Mouse (Mus musculus): Measurements from ENCODE around the gene Pllp.

Pllp gene

DNA sequence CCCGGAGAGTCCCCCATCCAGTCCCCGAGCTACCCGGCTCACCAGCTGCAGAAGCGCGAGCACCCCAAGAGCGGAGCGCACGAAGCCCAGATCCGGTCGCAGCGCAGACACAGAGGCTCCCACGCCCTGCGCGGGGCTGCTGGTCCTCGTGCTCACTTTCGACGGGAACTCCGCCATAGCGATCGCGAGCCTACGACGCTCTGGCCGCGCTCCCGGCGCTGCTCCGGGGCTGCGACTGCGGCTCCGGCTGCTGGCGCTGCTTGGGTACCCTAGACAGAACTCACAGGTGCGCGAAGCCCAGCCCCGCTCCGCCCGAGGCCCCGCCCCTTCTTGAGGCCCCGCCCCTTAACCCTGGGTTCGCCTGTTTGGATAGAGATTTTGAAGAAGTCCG is at the start of gene Pllp:
TSS of gene Pllp (minus strand) at position 285 of the 391 bp plus-strand sequence.
- DNase-seq (ENCODE audit: low spot score), result no peak

DNA sequence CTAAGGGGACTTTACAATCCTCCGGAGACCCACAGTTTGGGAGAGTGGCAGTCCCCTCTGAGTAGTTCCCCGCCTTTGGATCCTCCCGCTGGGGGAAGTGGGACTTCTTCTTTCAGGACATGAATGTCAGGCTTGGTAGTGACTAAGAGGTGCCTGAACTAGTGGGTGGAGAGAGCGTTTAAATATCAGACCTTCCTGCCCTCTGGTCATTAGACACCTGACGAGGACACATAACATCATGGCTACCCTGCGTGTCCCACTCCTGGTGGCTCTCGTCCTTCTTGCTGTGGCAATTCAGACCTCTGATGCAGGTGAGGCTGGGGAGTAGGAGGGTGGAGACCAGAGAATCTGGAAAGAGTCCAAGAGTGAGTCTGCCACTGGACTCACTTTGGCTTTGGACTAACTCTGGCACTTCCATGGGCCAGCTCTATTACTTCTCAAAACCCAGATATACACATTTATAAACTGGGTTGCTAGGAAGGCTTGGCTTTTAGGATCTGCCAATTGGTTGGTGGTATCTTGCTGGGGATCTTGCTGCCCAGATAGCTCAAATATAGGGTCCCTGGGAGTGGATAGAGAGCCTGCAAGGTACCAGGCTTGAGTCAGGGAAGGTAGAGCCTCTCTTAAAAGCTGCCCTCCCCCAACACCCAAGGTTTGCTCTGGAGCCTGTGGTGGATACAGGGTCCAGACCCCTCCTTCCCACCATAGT is 49.6 kb upstream of the Pllp start, which contains the start of gene Ccl22:
TSS of gene Ccl22 (plus strand) at position 115 of the 709 bp plus-strand sequence.
- DNase-seq (ENCODE audit: low spot score), result no peak

DNA sequence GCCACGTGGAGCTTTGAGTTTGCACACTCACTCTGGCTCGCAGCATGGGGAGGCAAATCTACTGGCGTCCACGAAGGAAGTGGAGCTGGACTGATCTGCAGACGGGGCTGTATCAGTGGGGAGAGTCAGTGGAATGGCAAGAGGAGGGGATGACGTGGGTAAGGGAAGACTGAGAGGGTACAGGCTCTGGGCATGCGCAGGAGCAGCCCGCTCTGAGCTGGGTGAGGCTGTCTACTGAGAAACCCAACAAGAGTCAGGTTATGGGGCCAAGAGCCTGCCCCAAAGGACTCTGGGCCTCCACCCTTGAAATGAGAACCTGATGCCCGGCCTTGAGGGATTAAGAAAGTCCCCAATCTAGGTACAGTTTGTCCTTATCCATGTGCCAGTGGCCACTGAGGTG is 48.9 kb upstream of the Pllp start:
- no peak for DNase-seq (ENCODE audit: low spot score)

DNA sequence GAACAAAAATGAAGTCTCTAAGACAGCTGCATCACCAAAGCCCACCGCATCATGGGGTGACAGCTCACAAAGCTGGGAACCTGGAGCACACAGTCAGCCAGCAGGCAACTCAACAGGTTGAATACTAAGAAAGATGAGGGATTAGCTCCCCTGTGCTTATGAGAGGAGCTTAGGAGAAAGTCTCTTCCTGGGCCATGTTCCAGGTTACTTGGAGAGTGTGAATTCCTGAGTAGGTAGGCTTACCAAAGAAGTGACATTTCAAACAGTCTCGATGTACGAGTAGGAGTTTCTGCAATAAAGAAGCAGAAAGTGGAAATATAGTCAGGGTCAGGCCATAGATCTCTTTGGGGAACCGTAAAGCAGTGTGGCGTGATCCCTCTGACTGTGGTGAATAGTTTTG is 48.4 kb upstream of the Pllp start:
- DNase-seq (ENCODE audit: low spot score), result no peak

DNA sequence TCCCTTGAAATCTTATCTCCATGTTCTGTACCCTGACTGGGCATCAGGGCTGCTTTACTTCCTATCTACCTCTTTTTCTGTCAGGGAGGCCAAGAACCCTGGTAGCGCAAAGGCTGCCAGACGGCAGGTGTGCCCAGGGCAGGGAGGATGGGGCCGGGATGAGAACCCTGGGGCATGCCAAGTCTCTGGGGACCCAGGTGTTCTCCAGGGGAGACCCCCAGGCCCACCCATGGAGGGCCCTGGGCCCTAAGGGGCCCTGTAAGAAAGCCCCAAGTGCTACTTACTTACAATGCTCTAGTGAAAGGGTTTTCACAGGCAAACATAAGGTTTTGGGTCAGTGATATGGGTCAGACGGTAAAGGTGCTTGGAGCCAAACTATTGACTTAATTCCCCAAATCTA is 45.6 kb upstream of the Pllp start:
- DNase-seq (ENCODE audit: low spot score), result no peak

DNA sequence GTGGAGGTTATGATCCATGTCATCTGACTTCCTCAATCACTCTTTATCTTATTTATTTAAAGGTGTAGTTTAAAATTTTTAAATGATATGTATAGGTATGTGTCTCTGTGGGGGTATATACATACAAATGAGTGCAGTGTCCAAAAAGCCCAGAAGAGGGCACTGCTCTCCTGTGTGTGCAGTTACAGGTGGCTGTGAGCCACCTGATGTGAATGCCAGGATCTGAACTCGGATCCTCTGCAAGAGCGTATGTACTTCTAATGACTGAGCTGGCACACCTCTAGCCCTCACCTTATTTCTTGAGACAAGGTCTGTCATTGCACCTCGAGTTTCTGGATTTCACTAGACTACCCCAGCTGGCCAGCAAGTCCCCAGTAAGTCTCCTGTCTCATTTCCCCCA is 44.5 kb upstream of the Pllp start:
- no peak for DNase-seq (ENCODE audit: low spot score)

DNA sequence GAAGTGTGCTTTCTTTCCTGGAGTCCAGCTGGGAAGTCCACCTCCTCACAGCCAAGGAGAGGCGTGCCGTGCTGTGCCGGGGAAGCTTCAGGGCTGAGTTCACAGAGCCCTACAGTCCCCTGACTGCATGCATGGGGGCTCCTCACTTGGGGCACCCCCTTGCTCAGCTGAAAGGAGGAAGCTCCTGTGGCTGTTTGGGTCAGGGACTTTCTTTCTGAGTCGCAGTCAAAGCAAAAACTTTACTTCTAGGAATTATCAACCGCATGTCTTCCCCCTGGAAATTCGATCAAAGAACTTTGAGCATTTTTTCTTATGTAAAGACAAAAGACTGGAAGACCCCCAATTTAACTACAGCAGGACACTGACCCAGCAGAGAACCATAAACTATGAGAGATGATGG is 43.8 kb upstream of the Pllp start:
- DNase-seq (ENCODE audit: low spot score), result no peak

DNA sequence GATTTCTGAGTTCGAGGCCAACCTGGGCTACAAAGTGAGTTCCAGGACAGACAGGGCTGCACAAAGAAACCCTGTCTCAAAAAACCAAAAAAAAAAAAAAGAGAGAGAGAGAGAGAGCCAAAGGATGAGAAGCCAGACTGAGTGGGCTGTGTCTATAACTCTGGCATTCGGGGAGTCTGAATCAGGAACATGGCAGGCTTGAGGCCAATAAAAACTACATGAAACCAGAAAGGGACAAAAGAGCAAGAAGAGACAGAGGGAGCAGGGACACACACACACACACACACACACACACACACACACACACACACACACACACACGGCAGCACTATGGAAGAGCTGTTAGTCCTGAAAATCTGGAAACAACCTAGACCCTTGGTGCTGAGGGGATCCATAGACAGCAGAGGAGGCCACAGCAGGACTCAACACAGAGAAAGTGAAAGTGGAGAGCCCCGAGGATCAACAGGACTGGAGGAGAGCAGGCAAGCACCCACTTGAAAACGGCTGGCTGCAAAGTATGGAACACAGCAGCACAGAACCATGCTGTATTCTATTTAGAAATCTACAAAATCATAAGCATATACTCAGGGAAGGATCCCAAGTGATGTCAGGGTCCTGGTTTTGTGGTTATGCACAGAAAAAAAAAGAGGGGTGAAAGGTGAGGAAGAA is 39.5 kb upstream of the Pllp start:
- no peak for DNase-seq (ENCODE audit: low spot score)

DNA sequence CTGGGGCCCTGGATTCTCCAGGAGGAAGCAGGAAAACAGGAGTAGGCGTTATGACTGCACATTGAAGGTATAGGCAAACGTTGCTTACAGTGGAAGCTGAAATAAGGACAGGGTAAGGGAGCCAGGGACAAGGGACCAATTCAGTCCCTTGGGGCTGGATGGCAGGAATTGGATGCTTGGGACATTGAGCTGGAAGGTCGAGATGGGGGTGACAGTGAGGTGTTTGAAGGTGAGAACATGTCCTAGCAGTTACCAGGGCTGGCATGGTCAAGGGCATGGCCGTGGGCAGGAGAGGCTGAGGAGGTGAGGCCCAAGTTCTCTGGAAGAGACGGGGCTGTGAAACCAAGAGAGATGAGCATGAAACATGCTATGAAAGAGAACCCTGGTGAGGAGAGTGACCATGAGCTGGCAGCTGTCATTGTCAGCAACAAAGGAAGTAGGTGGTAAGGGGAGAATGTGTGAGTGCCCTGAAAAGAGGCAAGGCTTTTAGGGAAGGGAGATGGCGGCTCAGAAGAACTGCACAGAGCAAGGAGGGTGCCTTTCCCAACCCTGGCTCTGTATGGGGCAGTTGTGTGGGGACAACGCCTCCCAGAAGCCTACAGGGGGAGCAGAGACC is 38.8 kb upstream of the Pllp start:
- no peak for DNase-seq (ENCODE audit: low spot score)

DNA sequence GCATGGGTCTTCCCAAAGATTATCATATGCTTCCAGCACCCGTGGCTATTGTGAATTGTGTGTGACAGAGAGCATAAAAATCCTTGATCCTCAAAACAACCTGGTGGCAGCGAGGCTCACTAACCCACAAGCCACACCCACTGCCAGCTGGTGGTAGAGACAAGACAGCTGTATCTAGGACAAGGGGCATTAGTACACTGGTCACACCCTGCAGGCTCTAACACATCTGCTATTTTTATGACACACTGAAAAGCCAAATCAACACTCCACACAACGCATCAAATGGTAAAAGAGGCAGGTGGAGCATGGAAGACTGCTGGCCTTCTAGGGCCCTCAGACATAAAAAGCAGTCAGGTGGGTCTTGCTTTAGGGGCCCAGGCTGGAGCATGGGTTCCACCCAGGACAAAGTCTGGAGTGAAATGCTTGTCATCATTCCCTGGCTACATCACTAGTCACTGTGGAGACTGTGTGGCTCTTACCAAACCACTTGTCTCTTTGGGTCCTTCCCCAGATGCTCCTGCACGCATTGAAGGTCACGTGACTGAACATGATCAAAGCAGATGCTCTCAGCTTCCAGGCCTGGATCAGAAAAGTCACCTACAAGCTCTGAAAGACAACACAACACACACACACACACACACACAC is 37.9 kb upstream of the Pllp start:
- DNase-seq (ENCODE audit: low spot score), result no peak

DNA sequence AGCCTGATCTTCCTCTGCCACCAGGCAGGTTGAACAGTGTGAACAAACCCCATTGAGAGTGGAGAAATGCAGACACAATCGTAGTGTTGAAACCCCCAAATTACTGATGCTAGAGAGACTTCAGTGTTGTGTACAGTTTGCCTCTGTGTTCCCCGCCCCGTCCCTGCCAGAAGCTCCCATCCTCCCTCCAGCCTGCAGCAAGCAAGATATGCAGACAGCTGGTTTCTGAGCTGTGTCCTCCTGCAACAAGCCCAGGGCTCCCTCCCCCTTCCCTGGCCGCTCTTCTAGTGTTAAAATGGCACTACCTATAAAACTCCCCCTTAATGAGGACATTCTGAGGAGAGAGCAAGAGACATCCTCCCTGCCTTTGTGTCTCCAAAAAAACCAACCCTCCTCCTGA is 33.2 kb upstream of the Pllp start:
- DNase-seq (ENCODE audit: low spot score), result no peak

DNA sequence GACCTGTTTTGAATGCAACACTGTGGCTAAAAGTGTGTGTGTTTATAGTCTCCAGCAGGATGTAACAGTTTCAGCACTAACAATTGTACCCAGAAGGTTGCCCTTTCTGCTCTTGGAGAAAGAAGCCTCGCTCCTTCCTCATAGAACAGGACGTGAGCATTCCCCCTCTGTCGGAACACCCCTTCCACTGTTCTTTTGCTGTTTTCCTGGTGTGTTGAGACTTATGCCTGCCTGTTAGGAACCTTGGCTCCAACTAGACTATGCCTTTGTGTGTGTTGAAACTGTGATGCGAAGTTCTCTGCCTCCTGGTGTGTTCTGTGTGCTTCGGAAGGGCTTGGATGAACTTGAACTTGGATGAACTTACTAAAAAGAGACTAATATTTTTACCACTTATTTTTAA is 29.9 kb upstream of the Pllp start:
- DNase-seq (ENCODE audit: low spot score), result no peak

DNA sequence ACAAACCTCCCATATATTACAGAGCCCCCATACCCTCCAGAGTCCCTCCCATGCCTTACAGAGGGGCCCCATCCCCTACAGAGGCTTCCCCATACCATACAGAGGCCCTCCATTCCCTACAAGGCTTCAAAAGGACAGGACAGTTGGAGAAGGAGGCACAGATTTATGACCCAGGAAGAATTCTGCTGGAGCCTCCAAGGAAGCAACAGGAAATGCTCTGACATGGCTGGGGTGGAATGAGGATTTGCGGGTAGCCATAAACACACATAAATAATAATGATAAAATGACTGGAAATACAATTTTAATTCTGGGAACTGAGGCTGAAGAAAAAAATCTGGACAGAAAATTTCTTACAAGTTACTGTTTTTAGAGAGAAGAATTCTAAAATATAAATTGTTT is 20.8 kb upstream of the Pllp start:
- DNase-seq (ENCODE audit: low spot score), result no peak

DNA sequence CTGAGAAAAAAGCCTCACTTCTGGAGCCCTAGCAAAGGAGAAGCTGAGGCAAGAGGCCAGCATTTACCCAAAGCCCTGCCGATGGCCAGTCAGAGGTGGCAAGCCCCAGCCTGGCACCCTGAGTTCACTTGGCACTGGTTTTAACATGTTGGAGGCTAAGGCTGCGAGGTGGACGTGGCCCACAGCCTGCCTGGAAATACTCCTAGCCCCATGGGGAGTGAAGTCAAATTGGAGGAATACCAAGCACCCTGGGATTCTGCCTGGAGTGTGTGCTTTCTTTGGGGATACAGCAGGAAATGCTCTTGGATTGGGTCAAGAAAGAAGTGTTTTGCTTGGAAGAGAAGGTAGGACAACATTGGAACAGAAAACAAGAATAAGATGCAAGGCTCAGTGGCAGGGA is 19.8 kb upstream of the Pllp start:
- no peak for DNase-seq (ENCODE audit: low spot score)

DNA sequence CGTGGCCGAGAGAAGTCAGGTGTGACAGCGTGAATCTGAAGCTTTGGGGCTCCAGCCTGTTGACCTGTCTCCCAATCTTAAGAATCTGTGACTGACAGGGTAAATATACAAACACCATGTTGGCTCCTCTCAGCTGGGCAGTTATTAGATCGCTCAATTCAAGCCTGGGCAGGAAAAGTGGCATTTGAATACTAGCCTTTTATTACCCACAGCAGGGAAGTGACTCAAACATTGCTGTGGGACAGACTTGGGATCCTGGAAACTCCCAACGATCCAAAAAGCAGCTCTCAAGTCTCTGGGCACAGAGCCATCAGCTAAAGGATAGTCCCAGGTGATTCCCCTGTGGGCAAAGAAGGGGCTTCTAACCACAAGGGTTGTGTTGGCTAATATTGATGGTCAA is 18.5 kb upstream of the Pllp start:
- DNase-seq (ENCODE audit: low spot score), result no peak

DNA sequence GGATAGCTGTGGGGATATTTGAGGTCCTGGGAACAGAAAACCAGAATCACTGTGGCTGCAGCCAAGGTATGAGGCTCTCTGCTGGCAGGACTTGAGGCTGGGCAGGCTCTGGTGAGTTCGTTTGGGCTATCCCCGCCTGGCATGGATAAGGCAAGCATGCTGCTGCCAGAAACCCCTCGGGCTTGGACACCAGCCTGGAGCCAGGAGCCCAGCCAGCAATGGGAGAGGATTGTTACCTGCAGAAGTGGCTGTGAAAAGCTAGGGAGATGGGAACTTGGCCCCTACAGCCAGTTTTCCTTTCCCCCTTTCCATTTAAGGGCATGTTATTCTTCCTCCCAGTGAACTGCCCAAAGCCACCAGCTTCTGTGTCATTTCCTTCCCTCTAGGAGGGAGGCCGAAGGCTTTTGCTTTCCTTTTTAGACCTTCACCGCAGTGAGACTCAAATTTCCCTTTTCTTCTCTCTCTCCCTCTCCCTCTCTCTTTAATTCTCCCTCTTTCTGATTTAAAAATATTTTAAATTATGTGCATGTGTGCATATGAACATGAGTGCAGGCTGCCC is 15.2 kb upstream of the Pllp start:
- DNase-seq (ENCODE audit: low spot score), result peak; percentile 24

DNA sequence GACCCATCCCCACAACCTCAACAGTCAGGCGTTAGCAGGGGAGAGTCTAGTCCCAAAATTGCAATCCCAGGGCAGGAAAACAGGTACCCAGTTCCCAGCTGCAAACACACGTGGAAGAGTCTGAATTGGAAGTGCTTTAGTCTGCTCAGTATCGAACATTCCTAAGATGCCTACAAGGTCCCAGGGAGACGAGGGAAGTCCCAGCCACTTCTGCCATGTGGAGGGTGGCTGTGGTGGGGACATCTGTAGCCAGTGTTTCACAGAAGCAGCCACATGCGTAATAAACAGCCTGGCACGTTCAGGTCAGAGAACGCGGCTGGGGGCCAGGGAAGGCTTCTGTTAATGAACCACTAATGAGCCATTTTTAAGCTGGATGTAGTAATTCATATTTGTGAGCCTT is 14.3 kb upstream of the Pllp start:
- DNase-seq (ENCODE audit: low spot score), result no peak

DNA sequence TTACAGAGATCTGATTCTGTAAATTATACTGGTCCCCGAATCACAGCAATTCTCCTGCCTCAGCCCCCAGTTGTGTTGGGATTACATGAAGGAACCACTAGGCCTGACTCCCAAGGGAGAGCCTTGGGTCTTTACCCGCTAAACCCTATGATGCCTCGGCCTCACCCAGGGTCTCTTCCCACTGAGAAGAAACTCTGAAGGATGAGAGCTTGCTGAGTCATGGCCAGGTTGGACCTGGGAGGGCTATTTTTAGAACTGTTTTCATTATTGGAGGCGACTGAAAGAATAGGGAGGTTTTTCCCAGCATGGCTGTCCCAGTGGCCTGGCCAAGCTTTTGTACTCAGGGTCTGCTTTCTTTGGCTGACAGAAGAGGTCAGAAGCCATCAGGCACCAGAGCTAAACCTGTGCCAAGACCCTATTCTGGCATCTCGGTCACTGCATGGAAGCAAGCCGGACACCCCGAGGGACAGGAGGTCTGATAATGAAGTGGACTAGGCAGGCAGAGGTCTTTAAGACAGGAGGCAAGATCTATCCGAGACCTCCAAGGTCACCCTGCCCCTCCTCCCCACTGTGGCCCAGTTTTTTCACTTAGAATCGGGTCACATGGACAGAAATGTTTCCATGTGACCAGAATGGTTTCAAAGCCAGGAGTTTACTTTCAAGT is 10.8 kb upstream of the Pllp start:
- peak; percentile 36 for DNase-seq (ENCODE audit: low spot score)

DNA sequence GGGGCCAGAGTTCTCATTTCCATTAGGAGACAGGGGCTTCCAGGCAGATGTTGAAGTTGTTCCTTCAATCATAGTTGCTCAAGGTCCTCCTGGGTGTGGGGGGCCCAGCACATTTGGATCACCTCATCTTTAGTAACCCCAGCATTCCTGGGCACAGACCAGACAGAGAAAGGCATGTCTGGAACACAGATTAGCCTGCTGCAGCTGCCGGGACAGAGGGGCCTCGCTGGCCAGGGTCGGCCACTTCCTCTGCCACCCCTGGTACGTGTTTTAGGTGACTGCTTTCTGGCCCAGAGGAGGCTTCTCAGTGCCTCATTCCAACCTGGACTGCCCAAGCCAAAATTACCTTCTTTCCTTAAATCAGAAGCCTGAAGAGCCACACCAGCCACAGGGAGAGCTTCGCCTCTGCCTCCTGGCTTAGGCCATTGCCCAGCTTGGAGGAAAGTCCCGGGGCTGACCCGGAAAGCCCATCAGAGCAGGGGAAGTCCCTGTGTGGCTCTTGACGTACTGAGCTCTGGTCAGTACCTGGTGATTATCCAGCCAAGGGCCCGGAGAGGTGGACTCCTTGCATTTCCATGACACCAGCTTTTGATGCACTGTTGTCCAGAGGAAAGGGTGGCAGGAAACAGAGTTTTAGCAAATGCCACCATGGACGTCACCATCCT is 9.6 kb upstream of the Pllp start:
- no peak for DNase-seq (ENCODE audit: low spot score)

DNA sequence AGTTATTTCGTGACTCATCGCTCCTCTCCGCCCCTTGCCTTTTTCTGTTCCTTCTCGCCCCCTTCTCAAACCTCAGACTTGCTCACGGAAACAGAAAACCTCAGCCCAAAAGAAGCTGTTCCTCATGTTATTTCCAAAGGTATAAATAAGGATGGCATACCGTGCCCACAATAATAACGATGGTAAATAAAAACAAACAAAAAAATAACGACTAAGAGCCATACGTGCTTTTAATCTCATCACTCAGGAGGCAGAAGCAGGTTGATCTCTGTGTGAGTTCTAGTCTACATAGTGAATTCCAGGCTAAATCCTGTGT is 8.5 kb upstream of the Pllp start:
- no peak for DNase-seq (ENCODE audit: low spot score)

DNA sequence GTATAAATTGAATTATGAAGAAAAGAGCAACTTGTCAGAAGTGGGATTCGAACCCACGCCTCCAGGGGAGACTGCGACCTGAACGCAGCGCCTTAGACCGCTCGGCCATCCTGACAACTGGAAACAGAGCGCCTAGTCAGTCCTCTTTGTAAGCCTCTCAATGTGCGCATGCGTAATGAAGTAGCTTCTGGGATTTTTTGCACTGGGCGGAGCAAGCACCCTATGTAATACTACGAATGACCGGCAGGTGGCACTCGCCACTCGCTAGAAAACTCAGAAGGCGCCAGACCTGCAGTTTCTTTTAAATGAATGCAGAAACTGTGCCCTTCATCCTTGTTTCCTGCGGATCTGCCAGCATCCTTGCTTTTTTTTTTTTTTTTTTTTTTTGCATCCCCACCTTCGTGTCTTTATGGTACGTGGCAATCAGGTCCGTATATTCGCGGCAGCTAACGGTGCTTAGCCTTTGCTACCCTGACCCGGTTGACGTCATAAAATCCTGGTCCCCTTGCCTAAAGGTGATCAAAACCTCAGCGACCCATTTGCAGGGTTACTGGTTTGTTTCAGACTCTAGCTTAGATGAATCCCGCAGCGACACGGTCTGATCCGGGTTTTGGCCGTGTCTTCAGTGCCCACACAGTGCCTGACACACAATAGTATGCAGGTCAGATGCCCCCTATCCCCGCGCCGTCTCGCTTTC is 8.0 kb upstream of the Pllp start:
- peak; percentile 88 for DNase-seq (ENCODE audit: low spot score)

Measured in ovary, adult 18-20 months (tissue).